Comparison of ENCODE assay signal across 9 mouse cellular contexts in the genomic region with DNA sequence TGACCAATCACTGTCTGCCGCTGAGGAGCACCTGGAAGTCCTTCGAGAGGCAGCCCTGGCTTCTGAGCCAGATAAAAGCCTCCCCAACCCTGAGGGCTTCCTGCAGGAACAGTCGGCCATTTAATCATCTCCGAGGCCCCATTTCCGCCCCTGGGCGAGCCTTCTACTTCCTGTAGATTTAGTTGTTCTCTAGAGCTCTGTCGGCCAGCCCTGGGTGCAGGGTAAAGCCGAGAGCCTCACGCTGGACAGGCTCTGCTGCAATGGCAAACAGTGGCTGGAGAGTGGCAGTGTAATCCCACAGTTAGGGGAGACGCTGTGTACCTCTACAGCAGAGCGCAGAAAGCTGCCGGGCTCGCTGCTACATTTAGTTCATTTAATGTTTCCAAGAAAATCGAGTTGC. TPM values are rescaled to one million over a fixed set of nuclear protein-coding genes. Genes with fewer than 3 reads are reported as not detected.
DNase-seq lines count a peak whose midpoint lies in the region; TF ChIP-seq lines count a peak whose summit lies in the region.
"Had no signal": no experiment of that assay in that cellular context is flagged by ENCODE, and none has a peak within 500 bp of the region (broad histone marks: within the 10 kb centered on the region; RNA-seq: fewer than 3 reads in every experiment).

No protein-coding gene starts in this region.

- H3K4me3 ChIP-seq in layer of hippocampus, adult 2 months: no peak overlapping the region
- no peak overlapping the region for H3K4me3 ChIP-seq in cortical plate, adult 2 months (ENCODE audit: insufficient read depth, low read length)

- no peak for TF ChIP-seq POLR2A in cortical plate, adult 2 months (IDR thresholded peaks at IDR 0.05; ENCODE audit: extremely low read depth, insufficient read depth, low read length)

- TF ChIP-seq CTCF in layer of hippocampus, adult 2 months (conservative IDR thresholded peaks at IDR 0.05): peak; percentile 66
- TF ChIP-seq CTCF in cortical plate, adult 2 months (IDR thresholded peaks at IDR 0.05; ENCODE audit: extremely low read depth, insufficient read depth, low read length): peak; percentile 64

- H3K27ac ChIP-seq in layer of hippocampus, adult 2 months: no peak overlapping the region
- H3K27ac ChIP-seq in cortical plate, adult 2 months (ENCODE audit: insufficient read depth, low read length): no peak overlapping the region

- no peaks in the 10 kb centered on the region for H3K4me1 ChIP-seq in cortical plate, adult 2 months (ENCODE audit: control insufficient read depth, insufficient read depth, low read length)

- intact Hi-C loops in heart, postnatal 10 days (cut with DNase I): loop anchor here (1.0 kb wide), 1 partner anchor 30 kb away; no protein-coding TSS in a partner anchor

- peak; percentile 26 to 36 for DNase-seq in layer of hippocampus, adult 2 months (ENCODE audit: low spot score in 2 of 2)
- no peak for DNase-seq in layer of hippocampus, adult 11-12 months (ENCODE audit: low spot score)
- DNase-seq in heart, postnatal 10 days: peak; percentile 50 to 52
- DNase-seq in liver (peak; percentile 46), MN1 (ENCODE audit: low spot score) (no peak)
- peak; percentile 76 to 77 for DNase-seq in right cerebral cortex, postnatal 10 days (ENCODE audit: low spot score in 2 of 2)
- no peak for DNase-seq in spleen, postnatal 4 days (ENCODE audit: low spot score in 2 of 2)

RNA-seq across cellular contexts. Expression of gene Tmem98, which starts 11.3 kb away (rescaled TPM):
- total RNA-seq in layer of hippocampus, adult 2 months (2021): 1 to 10 TPM; 6.0 to 9.0 TPM
- 19.3 and 22.7 TPM in 2 replicates for polyA plus RNA-seq in cortical plate, adult 2 months (2012; rRNA removed)
- total RNA-seq in heart, postnatal 10 days (2021): 10 to 100 TPM; 29.7 to 36.6 TPM

RNA-seq across cellular contexts. Expression of gene Spaca3, which starts 36.9 kb away (rescaled TPM):
- total RNA-seq in layer of hippocampus, adult 2 months (2021): not detected
- polyA plus RNA-seq in cortical plate, adult 2 months (2012; rRNA removed): not detected in 2 replicates
- not detected for total RNA-seq in heart, postnatal 10 days (2021)
- polyA plus RNA-seq: intestine, embryonic 14.5 days had no signal

RNA-seq across cellular contexts. Expression of gene Myo1d, which starts 41.5 kb away (rescaled TPM):
- total RNA-seq in layer of hippocampus, adult 2 months (2021): 1 to 10 TPM; 6.2 to 8.0 TPM
- polyA plus RNA-seq in cortical plate, adult 2 months (2012; rRNA removed): 8.9 and 11.5 TPM in 2 replicates
- total RNA-seq in heart, postnatal 10 days (2021): 10 to 100 TPM; 17.6 to 19.0 TPM

Comparison
In these comparisons a context has a peak if more than half of its experiments do, and no peak if none do; other contexts are left out.
1. DNase-seq: peak in layer of hippocampus, adult 2 months (2 of 2), heart, postnatal 10 days (2 of 2), liver (single experiment) and right cerebral cortex, postnatal 10 days (2 of 2); none in layer of hippocampus, adult 11-12 months (single experiment), spleen, postnatal 4 days (0 of 2) and MN1 (single experiment).